Mouse (Mus musculus) embryonic facial prominence, embryonic 15.5 days (tissue): Measurements from ENCODE around the gene Hba-x. TPM values are rescaled to one million over a fixed set of nuclear protein-coding genes. Genes with fewer than 3 reads are reported as not detected.

Experiments
- ATAC-seq: fragments of 200-750 bp; cut with Nextera tagmentation; 2 replicates; pipeline ENCODE4 v1.8.0; 2017; ENCODE audit warnings: low read depth, moderate TSS enrichment; ENCODE audit not compliant: insufficient number of reproducible peaks, low FRiP score, low TSS enrichment
- H3K27ac ChIP-seq: fragments of 300-500 bp; sonication (generic); replicated peaks from 2 replicates; pipeline ENCODE4 v1.5.1; 2015; ENCODE audit warnings: mild to moderate bottlenecking, inconsistent platforms
- H3K27me3 ChIP-seq: fragments of 300-500 bp; sonication (generic); 2 replicates; pipeline ENCODE4 v1.6.1; 2015; ENCODE audit warnings: inconsistent platforms
- H3K36me3 ChIP-seq: fragments of 300-500 bp; sonication (generic); 2 replicates; pipeline ENCODE4 v1.6.1; 2015; ENCODE audit warnings: mild to moderate bottlenecking, inconsistent platforms
- H3K4me1 ChIP-seq: fragments of 300-500 bp; sonication (generic); 2 replicates; pipeline ENCODE4 v1.6.1; 2015; ENCODE audit warnings: inconsistent platforms
- H3K4me2 ChIP-seq: fragments of 300-500 bp; sonication (generic); replicated peaks from 2 replicates; pipeline ENCODE4 v1.6.1; 2015; ENCODE audit warnings: mild to moderate bottlenecking, inconsistent platforms
- H3K4me3 ChIP-seq: fragments of 300-500 bp; sonication (generic); replicated peaks from 2 replicates; pipeline ENCODE4 v1.5.1; 2015; ENCODE audit warnings: mild to moderate bottlenecking, inconsistent platforms
- H3K9ac ChIP-seq: fragments of 300-500 bp; sonication (generic); 2 replicates; pipeline ENCODE4 v1.6.1; 2015; ENCODE audit warnings: inconsistent platforms
- H3K9me3 ChIP-seq: fragments of 300-500 bp; sonication (generic); replicated peaks from 2 replicates; pipeline ENCODE4 v1.6.1; 2016; ENCODE audit warnings: inconsistent platforms
- WGBS: fragments of 180-500 bp; shearing (Covaris S2); methylation state at CpG from one replicate; pipeline ENCODE4 v1.1.7; 2015; 5-methylcytosine and 5-hydroxymethylcytosine counted together
- polyA plus RNA-seq: library from polyadenylated mRNA; unstranded; fragments of >200 nt; fragmentation: Nextera tagmentation; extraction: Ambion mirVana; gene quantifications from 2 replicates; pipeline ENCODE4 v1.2.1, GENCODE M21; 2015

Hba-x gene
- polyA plus RNA-seq, 1 experiment from 2014 or later: 98.8 TPM

- Histone ChIP-seq H3K27ac (peak overlapping the region; percentile 75; the same call in 1 of the 2 replicates), H3K27me3 (no peaks in the 10 kb centered on the region), H3K36me3 (peaks cover 61% of the 10 kb centered on the region), H3K4me3 (no peak overlapping the region), H3K4me2 (no peak overlapping the region), H3K4me1 (peaks cover 51% of the 10 kb centered on the region), H3K9me3 (no peaks in the 10 kb centered on the region), H3K9ac (no peak overlapping the region)
- no peak for ATAC-seq
- WGBS: 57% methylated on average over 9 of the region's 9 CpGs
These were observed 39.3 kb upstream of the Hba-x start for GRCm38 (mm10) chr11:32236712-32237410.

GRCm38 (mm10) chr11:32237411-32237795 is 38.8 kb upstream of the Hba-x start:
- no peak overlapping the region for H3K9ac ChIP-seq
- no peak overlapping the region for H3K27ac ChIP-seq
- H3K36me3 ChIP-seq: peaks cover 56% of the 10 kb centered on the region
- H3K4me2 ChIP-seq: no peak overlapping the region
- H3K27me3 ChIP-seq: no peaks in the 10 kb centered on the region
- ATAC-seq: no peak
- 94% methylated on average over 3 of the region's 3 CpGs for WGBS
- H3K4me1 ChIP-seq: peaks cover 51% of the 10 kb centered on the region
- no peak overlapping the region for H3K4me3 ChIP-seq
- no peaks in the 10 kb centered on the region for H3K9me3 ChIP-seq

- H3K4me1 ChIP-seq: peaks cover 48% of the 10 kb centered on the region
- peaks cover 52% of the 10 kb centered on the region for H3K36me3 ChIP-seq
- H3K4me3 ChIP-seq: no peak overlapping the region
- H3K27ac ChIP-seq: no peak overlapping the region
- no peak overlapping the region for H3K4me2 ChIP-seq
- no peaks in the 10 kb centered on the region for H3K27me3 ChIP-seq
- no peak overlapping the region for H3K9ac ChIP-seq
- no peak for ATAC-seq
- H3K9me3 ChIP-seq: no peaks in the 10 kb centered on the region
- WGBS: 63% methylated on average over 5 of the region's 5 CpGs
These were observed 37.9 kb upstream of the Hba-x start for GRCm38 (mm10) chr11:32238093-32238860.

GRCm38 (mm10) chr11:32241391-32241790 is 34.8 kb upstream of the Hba-x start:
- H3K9ac ChIP-seq: no peak overlapping the region

GRCm38 (mm10) chr11:32242209-32242608 is 34.0 kb upstream of the Hba-x start:
- no peak overlapping the region for H3K4me3 ChIP-seq
- no peaks in the 10 kb centered on the region for H3K9me3 ChIP-seq
- H3K4me2 ChIP-seq: no peak overlapping the region
- H3K36me3 ChIP-seq: peaks cover 57% of the 10 kb centered on the region
- H3K4me1 ChIP-seq: peaks cover 29% of the 10 kb centered on the region
- no peaks in the 10 kb centered on the region for H3K27me3 ChIP-seq
- no peak overlapping the region for H3K9ac ChIP-seq
- WGBS: 85% methylated on average over 3 of the region's 3 CpGs
- no peak for ATAC-seq
- no peak overlapping the region for H3K27ac ChIP-seq

More at GRCm38 (mm10) chr11:32241391-32241790, 34.8 kb upstream of the Hba-x start:
- Histone ChIP-seq H3K9me3 (no peaks in the 10 kb centered on the region), H3K4me3 (no peak overlapping the region), H3K27me3 (no peaks in the 10 kb centered on the region), H3K27ac (no peak overlapping the region), H3K4me2 (no peak overlapping the region), H3K4me1 (peaks cover 37% of the 10 kb centered on the region), H3K36me3 (peaks cover 51% of the 10 kb centered on the region)
- no peak for ATAC-seq

GRCm38 (mm10) chr11:32243205-32243955 is 32.8 kb upstream of the Hba-x start:
- peaks cover 23% of the 10 kb centered on the region for H3K4me1 ChIP-seq
- peaks cover 59% of the 10 kb centered on the region for H3K36me3 ChIP-seq
- H3K4me3 ChIP-seq: no peak overlapping the region
- WGBS: 53% methylated on average over 7 of the region's 7 CpGs
- ATAC-seq: no peak
- no peak overlapping the region for H3K9ac ChIP-seq
- 0 out of 2 replicates have a peak overlapping the region, but pooled peaks have one; percentile 75 for H3K27ac ChIP-seq
- no peaks in the 10 kb centered on the region for H3K27me3 ChIP-seq
- no peak overlapping the region for H3K4me2 ChIP-seq
- H3K9me3 ChIP-seq: no peaks in the 10 kb centered on the region

- 52% methylated on average over 3 of the region's 3 CpGs for WGBS
- Histone ChIP-seq H3K9ac (no peak overlapping the region), H3K4me2 (no peak overlapping the region), H3K36me3 (peaks cover 58% of the 10 kb centered on the region), H3K9me3 (no peaks in the 10 kb centered on the region), H3K4me3 (no peak overlapping the region), H3K4me1 (peaks cover 22% of the 10 kb centered on the region), H3K27me3 (no peaks in the 10 kb centered on the region), H3K27ac (peak overlapping the region; percentile 75; the same call in 1 of the 2 replicates)
- ATAC-seq: no peak
These were observed 32.1 kb upstream of the Hba-x start for GRCm38 (mm10) chr11:32244064-32244463.

GRCm38 (mm10) chr11:32244617-32245016 is 31.6 kb upstream of the Hba-x start:
- peak overlapping the region; percentile 75; the same call in 1 of the 2 replicates for H3K27ac ChIP-seq
- ATAC-seq: peak; percentile 68; the same call in 1 of the 2 replicates

GRCm38 (mm10) chr11:32245614-32246013 is 30.6 kb upstream of the Hba-x start:
- H3K9ac ChIP-seq: no peak overlapping the region
- no peaks in the 10 kb centered on the region for H3K9me3 ChIP-seq
- peaks cover 56% of the 10 kb centered on the region for H3K36me3 ChIP-seq
- no peak overlapping the region for H3K4me2 ChIP-seq
- H3K27me3 ChIP-seq: no peaks in the 10 kb centered on the region
- 94% methylated on average over 6 of the region's 6 CpGs for whole genome bisulfite sequencing
- ATAC-seq: no peak
- 0 out of 2 replicates have a peak overlapping the region, but pooled peaks have one; percentile 44 for H3K27ac ChIP-seq
- H3K4me3 ChIP-seq: no peak overlapping the region
- peaks cover 22% of the 10 kb centered on the region for H3K4me1 ChIP-seq

More at GRCm38 (mm10) chr11:32244617-32245016, 31.6 kb upstream of the Hba-x start:
- Histone ChIP-seq H3K9ac (no peak overlapping the region), H3K9me3 (no peaks in the 10 kb centered on the region), H3K4me3 (no peak overlapping the region), H3K4me1 (peaks cover 22% of the 10 kb centered on the region), H3K36me3 (peaks cover 57% of the 10 kb centered on the region), H3K27me3 (no peaks in the 10 kb centered on the region), H3K4me2 (no peak overlapping the region)
- 82% methylated on average over 1 of the region's 1 CpGs for WGBS

- Histone ChIP-seq H3K4me1 (peaks cover 22% of the 10 kb centered on the region), H3K27me3 (no peaks in the 10 kb centered on the region), H3K27ac (no peak overlapping the region), H3K9ac (no peak overlapping the region), H3K4me2 (no peak overlapping the region), H3K4me3 (no peak overlapping the region), H3K36me3 (peaks cover 57% of the 10 kb centered on the region), H3K9me3 (no peaks in the 10 kb centered on the region)
- ATAC-seq: no peak
These were observed 29.1 kb upstream of the Hba-x start for GRCm38 (mm10) chr11:32247068-32247467.

- Histone ChIP-seq H3K27me3 (no peaks in the 10 kb centered on the region), H3K36me3 (peaks cover 69% of the 10 kb centered on the region), H3K27ac (no peak overlapping the region), H3K9ac (no peak overlapping the region), H3K9me3 (no peaks in the 10 kb centered on the region), H3K4me3 (no peak overlapping the region), H3K4me2 (no peak overlapping the region), H3K4me1 (peaks cover 17% of the 10 kb centered on the region)
- WGBS: 78% methylated on average over 3 of the region's 3 CpGs
- no peak for ATAC-seq
These were observed 27.9 kb upstream of the Hba-x start for GRCm38 (mm10) chr11:32248350-32248749.
